Mouse (Mus musculus): ENCODE results near the gene Rnf39.

GRCm38 (mm10) chr17:36997033-36997735, 54.5 kb downstream of the Rnf39 start:
- peak; percentile 70 for TF ChIP-seq CTCF (IDR thresholded peaks at IDR 0.05; ENCODE audit: extremely low read depth, insufficient read depth, low read length)
- TF ChIP-seq POLR2A (IDR thresholded peaks at IDR 0.05; ENCODE audit: extremely low read depth, insufficient read depth, low read length): no peak
